Mouse (Mus musculus) WW6 (cell line): ENCODE results near the gene Olfr50.

ENCODE experiments used
- DNase-seq: peaks from one replicate; pipeline ENCODE4 v3.0.0-alpha.2; 2013; ENCODE audit warnings: low read depth, low spot score

Gene Olfr50

DNA sequence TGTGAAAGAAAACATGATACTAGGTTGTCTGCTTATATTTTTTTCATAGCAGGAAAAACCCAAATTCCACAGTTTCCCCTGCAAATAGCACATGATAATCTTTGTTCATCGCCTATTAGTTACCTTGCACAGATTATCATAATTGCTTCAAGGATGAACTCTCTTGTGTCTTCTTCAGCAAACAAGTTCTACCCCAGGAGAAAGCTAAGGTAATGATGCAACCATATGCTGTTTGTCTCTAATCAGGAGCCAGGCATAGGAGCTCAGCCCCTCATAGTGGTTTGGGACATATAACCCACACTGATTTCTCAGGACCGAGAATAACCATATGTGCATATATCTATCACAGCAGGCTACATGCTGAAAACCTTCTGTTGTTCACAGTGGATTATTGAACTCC is at the start of gene Olfr50:
Gene Olfr50, plus strand, starts transcription at position 301 of the 400 bp plus-strand sequence.
- no peak for DNase-seq

DNA sequence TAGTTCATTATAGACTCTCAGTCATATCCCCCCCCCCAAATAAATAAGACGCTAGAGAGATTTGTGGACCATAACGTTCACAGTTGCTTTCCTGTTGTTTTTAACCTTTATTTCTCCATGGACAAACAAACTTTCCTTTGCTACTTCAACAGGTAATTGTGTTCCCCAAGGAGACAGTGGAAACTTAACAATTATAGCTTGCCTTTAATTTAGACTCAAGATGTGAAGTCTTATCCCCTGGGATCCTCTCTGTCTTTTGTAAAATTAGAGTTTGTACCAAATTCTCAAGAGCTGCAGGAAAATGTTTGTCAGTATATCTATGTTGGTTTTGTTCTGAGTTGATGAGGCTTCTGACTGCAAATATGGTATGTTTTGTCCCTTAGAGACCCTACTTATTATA is 6.4 kb upstream of the Olfr50 start, which contains the start of gene Olfr348:
Gene Olfr348, plus strand, starts transcription at position 301 of the 400 bp plus-strand sequence.
- no peak for DNase-seq

DNA sequence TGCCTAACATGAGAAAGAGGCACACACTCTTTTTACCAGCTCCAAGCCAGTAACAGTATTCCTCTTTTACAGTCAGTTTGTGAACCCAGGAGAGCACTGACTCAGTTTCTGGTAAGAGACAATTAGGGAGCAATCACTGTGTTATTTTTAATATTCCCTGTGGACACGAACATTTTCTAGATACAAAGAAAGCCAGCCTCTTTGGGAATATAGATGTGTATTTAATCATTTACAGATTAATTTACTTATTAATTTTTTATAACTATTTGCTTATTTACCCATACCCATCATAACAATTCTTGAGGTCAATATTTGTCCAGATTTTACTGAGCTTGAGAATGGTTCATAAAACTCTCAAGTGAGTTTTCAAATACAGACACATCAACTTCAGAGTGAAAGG is 26.6 kb downstream of the Olfr50 start, which contains the start of gene Olfr3:
Gene Olfr3, minus strand, starts transcription at position 101 of the 400 bp plus-strand sequence.
- DNase-seq = no peak

DNA sequence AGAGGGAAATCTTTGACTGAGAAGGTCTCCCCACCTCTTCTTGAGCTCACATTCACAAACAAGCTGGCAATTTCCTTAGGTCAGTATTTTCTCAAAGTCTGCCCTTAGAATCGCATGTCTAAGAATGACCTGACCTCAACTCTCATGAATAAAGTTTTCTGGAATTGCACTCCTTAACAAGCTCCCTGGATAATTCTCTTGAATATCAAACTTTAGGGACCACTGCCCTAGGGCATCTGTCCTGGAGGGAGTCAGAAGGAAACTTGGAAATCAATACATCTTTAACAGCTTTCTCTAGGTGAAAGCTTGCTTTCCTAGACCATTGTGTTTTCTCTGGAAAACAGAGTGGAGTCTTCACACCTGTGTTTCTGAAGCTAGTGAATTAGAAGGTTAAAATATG is 55.7 kb downstream of the Olfr50 start, which contains the start of gene Olfr350:
Gene Olfr350, plus strand, starts transcription at position 301 of the 400 bp plus-strand sequence.
- DNase-seq = no peak
